Mouse (Mus musculus): ENCODE measurements at regions not wholly inside any gene's neighbourhood (a gene's known extent, or its start where the extent isn't known, plus 50 kb on each side); places are given as distances from the start of the nearest gene placed in this dataset.

DNA sequence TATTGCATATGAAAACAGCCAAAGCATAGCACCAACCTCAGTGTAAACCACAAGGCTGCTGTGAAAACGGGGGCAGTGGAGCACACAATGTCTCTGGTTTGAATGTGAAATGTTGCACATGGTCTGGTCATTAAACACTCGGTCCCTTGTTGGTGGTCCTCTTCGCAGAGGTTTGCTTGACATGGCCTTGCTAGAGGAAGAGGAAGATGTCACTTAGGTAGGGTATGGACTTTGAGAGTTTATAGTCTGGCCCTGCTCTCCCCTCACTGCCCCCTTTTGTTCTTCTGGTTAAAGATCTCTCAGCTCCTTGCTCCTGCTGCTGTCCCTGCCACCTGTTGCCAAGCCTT lies 125.9 kb upstream of the Ift57 start:
- no peak for DNase-seq (ENCODE audit: low read depth, low spot score)

DNA sequence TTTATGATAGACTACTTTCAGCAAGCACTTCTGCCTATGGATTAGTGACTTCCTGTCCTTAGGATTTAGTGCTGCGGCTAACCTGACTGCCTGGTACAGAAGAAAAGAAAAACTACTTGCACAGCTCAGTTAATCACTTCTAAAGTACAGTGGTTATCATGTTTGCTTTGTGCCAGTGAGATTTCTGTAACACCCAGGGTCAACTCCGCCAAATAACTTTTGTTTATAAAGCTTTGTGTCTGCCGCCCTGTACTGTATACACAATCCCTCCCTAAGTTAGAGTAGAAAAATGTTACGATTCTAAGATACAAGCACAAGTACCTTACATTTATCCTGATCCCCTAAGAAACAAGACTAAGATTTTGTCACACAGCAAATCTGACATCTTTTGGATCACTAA lies 120.1 kb upstream of the Ift57 start:
- no peak for DNase-seq (ENCODE audit: low read depth, low spot score)

DNA sequence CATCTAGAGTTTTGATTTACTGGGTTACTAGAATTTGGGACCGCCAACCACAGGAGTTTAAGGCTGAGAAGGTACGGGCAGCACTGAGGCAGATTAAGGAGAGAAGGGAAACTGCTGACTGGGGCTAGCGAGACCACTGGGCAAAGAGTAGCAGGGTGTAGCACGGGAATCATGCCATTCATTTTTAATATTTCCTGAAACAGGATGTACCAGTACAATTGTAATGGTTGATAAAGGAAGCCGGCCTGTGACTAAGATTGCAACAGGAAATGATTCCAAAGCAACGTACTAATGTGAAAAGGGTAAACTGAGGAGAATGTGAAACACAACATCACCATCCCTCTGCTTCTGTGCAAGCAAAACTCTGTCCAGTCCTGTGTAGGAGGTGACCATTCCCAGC lies 118.3 kb upstream of the Ift57 start:
- DNase-seq (ENCODE audit: low read depth, low spot score) = no peak

DNA sequence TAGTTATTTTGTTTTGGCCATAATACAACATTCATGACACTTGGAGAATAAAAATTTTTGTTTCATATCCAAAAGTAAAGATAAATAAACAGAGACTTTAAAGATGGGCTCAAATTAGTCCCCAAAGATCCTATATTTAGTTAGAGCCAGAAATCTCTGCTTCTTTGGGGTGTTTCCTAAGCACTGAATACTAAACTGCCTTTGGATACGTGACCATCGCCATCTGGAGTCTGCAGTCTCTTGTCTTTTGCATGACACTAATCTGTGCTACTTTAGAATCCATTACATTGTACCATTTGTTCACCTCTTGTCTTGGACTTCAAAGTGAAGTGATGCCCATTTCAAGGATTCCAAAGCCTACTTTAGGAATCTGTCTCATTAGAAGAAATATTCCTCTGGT lies 92.5 kb upstream of the Ift57 start:
- DNase-seq (ENCODE audit: low read depth, low spot score) = no peak

- DNase-seq (ENCODE audit: low read depth, low spot score) = no peak
Observed at GRCm38 (mm10) chr16:49614801-49615200, 84.2 kb upstream of the Ift57 start.

- DNase-seq (ENCODE audit: low read depth, low spot score) = no peak
Observed at GRCm38 (mm10) chr16:49615342-49616020, 83.6 kb upstream of the Ift57 start.

GRCm38 (mm10) chr16:49616263-49616872 lies 82.7 kb upstream of the Ift57 start:
- DNase-seq (ENCODE audit: low read depth, low spot score) = no peak

- no peak for DNase-seq (ENCODE audit: low read depth, low spot score)
Observed at GRCm38 (mm10) chr16:49633502-49633901, 65.5 kb upstream of the Ift57 start.

- no peak for DNase-seq (ENCODE audit: low read depth, low spot score)
Observed at GRCm38 (mm10) chr16:49635506-49635905, 63.5 kb upstream of the Ift57 start.

DNA sequence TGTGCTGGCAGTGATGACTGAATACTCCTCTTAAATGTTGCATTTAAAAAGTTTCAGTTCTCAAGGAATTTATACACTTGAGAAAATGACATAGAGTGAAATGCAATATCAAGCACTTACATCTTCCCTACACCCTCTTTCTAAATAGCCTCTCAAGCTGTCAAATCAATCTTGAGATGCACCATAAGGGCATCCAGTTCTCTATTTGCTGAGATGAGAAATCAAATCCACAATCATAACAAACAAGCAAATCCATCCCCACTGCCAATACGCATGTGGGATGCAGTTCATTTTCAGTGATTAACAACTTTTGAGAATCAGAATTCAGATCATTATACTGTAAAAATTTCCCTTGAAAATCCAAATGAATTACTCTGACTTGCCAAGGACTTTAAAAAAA lies 62.6 kb upstream of the Ift57 start:
- DNase-seq (ENCODE audit: low read depth, low spot score) = no peak

GRCm38 (mm10) chr16:49642696-49643095 lies 56.3 kb upstream of the Ift57 start:
- no peak for DNase-seq (ENCODE audit: low read depth, low spot score)

- no peak for DNase-seq (ENCODE audit: low read depth, low spot score)
Observed at GRCm38 (mm10) chr16:49644416-49644815, 54.6 kb upstream of the Ift57 start.

GRCm38 (mm10) chr16:49646479-49646878 lies 52.6 kb upstream of the Ift57 start:
- no peak for DNase-seq (ENCODE audit: low read depth, low spot score)
